Mouse (Mus musculus): Measurements from ENCODE around the gene Ddi2. TPM values are rescaled to one million over a fixed set of nuclear protein-coding genes. Genes with fewer than 3 reads are reported as not detected.

Gene Ddi2
- polyA plus RNA-seq, 1 experiment: 21.9 TPM

GRCm38 (mm10) chr4:141729266-141729665 lies 6.0 kb upstream of the Ddi2 start:
- DNase-seq: peak; percentile 89
- no peak for TF ChIP-seq POLR2A (IDR thresholded peaks at IDR 0.05; ENCODE audit: low read depth, low read length)
- TF ChIP-seq CTCF (conservative IDR thresholded peaks at IDR 0.05; ENCODE audit: insufficient read depth, insufficient read length, low read depth, low read length): no peak
- Histone ChIP-seq H3K27me3 (replicated peaks; ENCODE audit: control insufficient read depth, insufficient read depth, low read length) (no peaks in the 10 kb centered on the region), H3K36me3 (ENCODE audit: control insufficient read depth, insufficient read depth, low read length) (no peaks in the 10 kb centered on the region), H3K4me3 (ENCODE audit: insufficient read depth, low read depth, low read length) (no peak overlapping the region), H3K4me1 (ENCODE audit: control insufficient read depth, insufficient read depth, low read length) (peaks cover 31% of the 10 kb centered on the region), H3K27ac (ENCODE audit: insufficient read depth, low read depth, low read length) (peak overlapping the region; percentile 89)
- 69% methylated on average over 3 of the region's 3 CpGs for WGBS

DNA sequence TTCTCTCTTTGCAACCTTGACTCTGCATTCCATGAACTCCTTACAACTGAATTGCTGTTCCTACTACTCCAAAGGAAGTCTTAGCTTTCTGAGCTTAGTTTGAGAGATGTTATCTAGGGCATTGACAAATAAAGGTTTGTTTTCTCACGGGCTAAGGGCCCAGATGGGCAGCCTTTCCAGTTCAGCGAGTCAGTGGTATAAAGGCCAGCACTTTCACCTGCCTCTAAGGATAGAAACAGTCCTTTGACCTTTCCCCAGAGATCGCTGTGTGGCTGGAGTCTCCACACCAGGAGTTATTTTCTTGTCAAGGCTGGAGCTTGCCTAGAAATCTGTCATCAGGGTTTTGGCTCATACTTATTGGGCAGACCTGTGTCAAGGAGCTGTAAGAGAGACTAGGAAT lies 2.5 kb upstream of the Ddi2 start:
- Histone ChIP-seq H3K27ac (ENCODE audit: insufficient read depth, low read depth, low read length) (peak overlapping the region; percentile 82), H3K27me3 (replicated peaks; ENCODE audit: control insufficient read depth, insufficient read depth, low read length) (no peaks in the 10 kb centered on the region), H3K36me3 (ENCODE audit: control insufficient read depth, insufficient read depth, low read length) (no peaks in the 10 kb centered on the region), H3K4me3 (ENCODE audit: insufficient read depth, low read depth, low read length) (no peak overlapping the region), H3K4me1 (ENCODE audit: control insufficient read depth, insufficient read depth, low read length) (peaks cover 45% of the 10 kb centered on the region)
- WGBS: 31% methylated on average over 3 of the region's 3 CpGs
- TF ChIP-seq CTCF (conservative IDR thresholded peaks at IDR 0.05; ENCODE audit: insufficient read depth, insufficient read length, low read depth, low read length): no peak
- TF ChIP-seq POLR2A (IDR thresholded peaks at IDR 0.05; ENCODE audit: low read depth, low read length): no peak
- peak; percentile 91 for DNase-seq

DNA sequence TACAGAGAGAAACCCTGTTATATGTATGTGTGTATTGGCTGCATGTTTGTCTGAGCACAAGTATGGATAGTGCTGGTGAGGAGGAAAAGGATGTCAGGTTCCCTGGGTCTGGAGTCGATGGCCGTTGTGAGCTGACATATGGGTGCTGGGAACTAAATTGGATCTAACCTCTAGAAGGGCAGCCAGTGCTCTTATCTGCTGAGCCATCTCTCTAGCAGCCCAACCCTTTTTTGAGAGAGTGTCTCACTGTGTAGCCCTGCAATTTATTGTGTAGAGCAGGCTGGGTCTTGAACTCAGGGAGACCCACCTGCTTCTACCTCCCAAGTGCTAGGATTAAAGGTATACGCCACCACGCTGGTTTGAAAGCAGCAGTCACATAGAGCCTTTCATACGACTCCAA lies 2.1 kb upstream of the Ddi2 start:
- TF ChIP-seq POLR2A (IDR thresholded peaks at IDR 0.05; ENCODE audit: low read depth, low read length) (no peak), CTCF (conservative IDR thresholded peaks at IDR 0.05; ENCODE audit: insufficient read depth, insufficient read length, low read depth, low read length) (no peak)
- Histone ChIP-seq H3K36me3 (ENCODE audit: control insufficient read depth, insufficient read depth, low read length) (no peaks in the 10 kb centered on the region), H3K4me1 (ENCODE audit: control insufficient read depth, insufficient read depth, low read length) (peaks cover 47% of the 10 kb centered on the region), H3K4me3 (ENCODE audit: insufficient read depth, low read depth, low read length) (no peak overlapping the region), H3K27ac (ENCODE audit: insufficient read depth, low read depth, low read length) (peak overlapping the region; percentile 82), H3K27me3 (replicated peaks; ENCODE audit: control insufficient read depth, insufficient read depth, low read length) (no peaks in the 10 kb centered on the region)
- no peak for DNase-seq
- 75% methylated on average over 5 of the region's 5 CpGs for WGBS

DNA sequence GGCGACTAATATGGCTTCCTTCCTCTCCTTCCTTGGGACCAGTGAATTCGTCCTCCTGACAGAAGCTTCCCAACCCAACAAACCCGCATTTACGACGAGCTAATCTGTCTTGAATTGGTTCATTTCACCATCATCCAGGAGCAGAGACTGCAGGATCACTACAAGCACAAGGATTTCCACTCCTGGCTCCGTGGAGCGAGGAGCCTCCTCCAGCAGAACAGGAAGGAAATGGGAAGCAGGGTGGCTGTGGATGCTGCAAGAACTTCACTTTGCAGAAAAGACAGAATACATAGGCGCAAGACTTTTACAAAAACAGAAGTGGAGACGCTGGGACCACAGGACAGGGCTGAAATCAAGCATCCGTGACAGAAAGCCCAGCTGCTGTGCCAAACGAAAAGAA lies 1.4 kb upstream of the Ddi2 start:
- peak overlapping the region; percentile 56 for H3K27ac ChIP-seq (ENCODE audit: insufficient read depth, low read depth, low read length)
- H3K36me3 ChIP-seq (ENCODE audit: control insufficient read depth, insufficient read depth, low read length): no peaks in the 10 kb centered on the region; the same call in 1 of the 2 replicates
- no peaks in the 10 kb centered on the region for H3K27me3 ChIP-seq (replicated peaks; ENCODE audit: control insufficient read depth, insufficient read depth, low read length)
- H3K4me1 ChIP-seq (ENCODE audit: control insufficient read depth, insufficient read depth, low read length): peaks cover 48% of the 10 kb centered on the region
- DNase-seq: peak; percentile 44
- no peak overlapping the region for H3K4me3 ChIP-seq (ENCODE audit: insufficient read depth, low read depth, low read length)
- 30% methylated on average over 11 of the region's 11 CpGs for WGBS
- TF ChIP-seq CTCF (conservative IDR thresholded peaks at IDR 0.05; ENCODE audit: insufficient read depth, insufficient read length, low read depth, low read length): no peak
- TF ChIP-seq POLR2A (IDR thresholded peaks at IDR 0.05; ENCODE audit: low read depth, low read length): no peak

GRCm38 (mm10) chr4:141723673-141724068 lies 452 bp upstream of the Ddi2 start:
- no peaks in the 10 kb centered on the region; the same call in 1 of the 2 replicates for H3K36me3 ChIP-seq (ENCODE audit: control insufficient read depth, insufficient read depth, low read length)
- H3K27me3 ChIP-seq (replicated peaks; ENCODE audit: control insufficient read depth, insufficient read depth, low read length): no peaks in the 10 kb centered on the region
- peak overlapping the region; percentile 49 for H3K27ac ChIP-seq (ENCODE audit: insufficient read depth, low read depth, low read length)
- H3K4me3 ChIP-seq (ENCODE audit: insufficient read depth, low read depth, low read length): peak overlapping the region; percentile 58
- peaks cover 42% of the 10 kb centered on the region for H3K4me1 ChIP-seq (ENCODE audit: control insufficient read depth, insufficient read depth, low read length)
- WGBS: 6% methylated on average over 13 of the region's 13 CpGs
- TF ChIP-seq POLR2A (IDR thresholded peaks at IDR 0.05; ENCODE audit: low read depth, low read length): no peak
- TF ChIP-seq CTCF (conservative IDR thresholded peaks at IDR 0.05; ENCODE audit: insufficient read depth, insufficient read length, low read depth, low read length): no peak
- DNase-seq: no peak

DNA sequence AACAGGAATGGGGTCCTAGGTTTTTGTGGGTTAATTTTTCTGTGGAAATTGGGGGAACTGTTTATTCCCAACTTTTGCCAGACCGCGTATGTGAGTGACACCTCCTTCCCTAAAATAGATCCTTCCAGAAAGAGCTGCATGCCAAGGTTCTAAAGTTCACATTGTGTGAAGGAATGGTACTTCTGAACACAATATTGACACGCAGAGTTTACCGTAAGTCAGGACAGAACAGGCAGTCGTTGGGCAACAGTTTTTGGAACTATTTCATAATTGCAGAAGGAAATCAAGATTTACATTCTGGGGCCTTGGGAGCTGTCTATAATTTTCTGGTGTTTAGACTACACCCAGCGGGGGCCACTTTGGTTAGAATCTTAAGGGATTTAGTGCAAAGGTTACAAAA lies 1.3 kb downstream of the Ddi2 start:
- Histone ChIP-seq H3K4me3 (ENCODE audit: insufficient read depth, low read depth, low read length) (peak overlapping the region; percentile 78), H3K27me3 (replicated peaks; ENCODE audit: control insufficient read depth, insufficient read depth, low read length) (no peaks in the 10 kb centered on the region), H3K4me1 (ENCODE audit: control insufficient read depth, insufficient read depth, low read length) (peaks cover 40% of the 10 kb centered on the region), H3K36me3 (ENCODE audit: control insufficient read depth, insufficient read depth, low read length) (no peaks in the 10 kb centered on the region; the same call in 1 of the 2 replicates), H3K27ac (ENCODE audit: insufficient read depth, low read depth, low read length) (peak overlapping the region; percentile 83)
- TF ChIP-seq CTCF (conservative IDR thresholded peaks at IDR 0.05; ENCODE audit: insufficient read depth, insufficient read length, low read depth, low read length) (no peak), POLR2A (IDR thresholded peaks at IDR 0.05; ENCODE audit: low read depth, low read length) (no peak)
- 15% methylated on average over 6 of the region's 6 CpGs for WGBS
- peak; percentile 69 for DNase-seq

DNA sequence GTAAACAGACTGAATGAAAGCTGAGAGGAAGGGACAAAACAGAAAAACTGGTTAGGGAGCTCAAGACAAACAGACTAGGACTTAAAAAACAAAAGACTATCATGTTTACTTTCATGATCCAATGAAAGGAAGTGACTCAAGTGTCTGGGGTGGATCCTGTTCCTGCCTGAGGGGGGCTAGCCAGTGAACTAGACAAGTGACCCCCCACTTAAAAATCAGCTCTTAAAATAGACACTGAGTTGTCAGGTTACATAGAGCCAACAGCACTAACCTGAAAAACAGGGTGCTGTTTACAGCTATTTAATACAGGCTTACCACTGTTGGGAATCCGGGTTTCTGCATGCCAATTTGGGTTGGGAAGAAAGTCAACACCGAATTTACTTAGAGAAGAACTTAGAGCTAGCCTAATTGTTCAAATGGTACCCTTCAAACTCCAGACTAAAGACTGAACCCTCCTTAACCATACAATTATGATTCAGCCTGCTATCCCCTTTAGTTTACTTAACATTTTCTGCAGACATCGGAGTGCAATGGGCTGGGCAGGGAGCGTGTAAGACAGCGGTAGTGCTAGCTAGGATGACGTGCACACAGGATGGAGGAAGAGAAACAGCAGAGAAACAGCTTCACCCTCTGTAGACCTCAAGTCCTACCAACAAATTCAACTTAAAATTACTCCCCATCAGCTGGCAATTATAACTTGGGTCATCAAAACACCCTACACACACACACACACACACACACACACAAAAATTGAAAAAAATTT lies 2.3 kb downstream of the Ddi2 start:
- Histone ChIP-seq H3K27ac (ENCODE audit: insufficient read depth, low read depth, low read length) (peak overlapping the region; percentile 53), H3K36me3 (ENCODE audit: control insufficient read depth, insufficient read depth, low read length) (no peaks in the 10 kb centered on the region; the same call in 1 of the 2 replicates), H3K27me3 (replicated peaks; ENCODE audit: control insufficient read depth, insufficient read depth, low read length) (no peaks in the 10 kb centered on the region), H3K4me3 (ENCODE audit: insufficient read depth, low read depth, low read length) (no peak overlapping the region), H3K4me1 (ENCODE audit: control insufficient read depth, insufficient read depth, low read length) (peaks cover 41% of the 10 kb centered on the region)
- DNase-seq: no peak
- 13% methylated on average over 6 of the region's 6 CpGs for WGBS
- TF ChIP-seq POLR2A (IDR thresholded peaks at IDR 0.05; ENCODE audit: low read depth, low read length) (no peak), CTCF (conservative IDR thresholded peaks at IDR 0.05; ENCODE audit: insufficient read depth, insufficient read length, low read depth, low read length) (no peak)

Data from kidney, adult 2 months (tissue).